Mouse (Mus musculus): ENCODE measurements around the gene Tceal6.
"Not testable (repeated sequence)": the region's sequence is repeated elsewhere in the genome, so short reads cannot be mapped to it uniquely, and the experiment has no call there.

The Tceal6 gene

GRCm38 (mm10) chrX:135210436-135211221 is at the start of gene Tceal6:
Gene Tceal6 (minus strand): TSS chrX:135210687.
- DNase-seq (ENCODE audit: low spot score in 2 of 2) = peak; percentile 30

DNA sequence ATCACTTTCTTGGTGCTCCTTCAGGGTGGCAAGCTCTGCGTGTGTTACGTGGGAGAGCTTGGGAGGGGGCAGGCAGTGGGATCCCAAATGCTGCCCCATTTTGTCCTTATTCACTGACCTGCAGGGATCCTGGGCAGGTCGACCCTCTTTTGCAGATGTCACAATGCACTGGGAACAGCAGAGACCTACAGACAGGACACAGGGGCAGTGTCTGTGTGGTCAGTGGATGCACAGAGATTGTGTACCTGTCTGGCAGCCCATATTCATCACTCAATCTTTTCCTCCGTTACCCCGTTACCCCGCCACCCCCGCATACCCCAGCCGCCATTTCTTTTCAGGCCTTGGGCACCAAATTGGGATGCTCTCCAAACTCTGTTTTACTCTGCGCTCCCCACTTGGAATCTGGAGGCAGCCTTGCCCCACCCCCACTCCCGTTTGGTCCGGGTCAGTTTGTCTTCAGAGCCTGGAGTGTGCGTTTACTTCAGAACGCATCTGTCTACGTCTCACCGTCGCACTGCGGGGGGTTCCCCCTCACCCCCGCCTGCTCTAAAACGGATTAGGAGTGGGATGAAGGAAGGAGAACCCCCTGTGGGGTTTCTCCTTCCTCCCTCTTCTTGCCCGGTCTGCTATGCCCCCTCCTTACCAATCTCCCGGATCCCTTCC is 583 bp downstream of the Tceal6 start:
- DNase-seq (ENCODE audit: low spot score in 2 of 2) = peak; percentile 4 to 20

DNA sequence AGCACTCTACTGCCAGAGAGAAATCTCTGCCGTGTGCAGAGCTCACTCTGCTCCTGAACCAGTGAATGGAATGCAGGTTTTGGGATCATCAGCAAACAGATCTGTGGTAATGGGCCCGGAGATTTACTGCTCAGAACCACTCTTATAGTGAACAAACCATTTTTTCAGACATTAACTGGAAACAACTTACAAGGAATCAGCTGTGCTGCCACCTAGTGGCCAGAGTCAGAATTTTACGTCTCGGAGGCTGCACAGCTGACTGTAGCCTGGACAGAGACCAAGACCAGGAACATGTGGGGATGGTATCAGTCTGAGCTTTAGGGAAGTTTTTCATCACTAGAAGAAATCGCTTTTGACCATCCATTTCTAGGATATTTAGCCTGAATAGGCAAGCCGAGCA is 20.6 kb downstream of the Tceal6 start:
- not testable (repeated sequence) for DNase-seq (ENCODE audit: low spot score in 2 of 2)

DNA sequence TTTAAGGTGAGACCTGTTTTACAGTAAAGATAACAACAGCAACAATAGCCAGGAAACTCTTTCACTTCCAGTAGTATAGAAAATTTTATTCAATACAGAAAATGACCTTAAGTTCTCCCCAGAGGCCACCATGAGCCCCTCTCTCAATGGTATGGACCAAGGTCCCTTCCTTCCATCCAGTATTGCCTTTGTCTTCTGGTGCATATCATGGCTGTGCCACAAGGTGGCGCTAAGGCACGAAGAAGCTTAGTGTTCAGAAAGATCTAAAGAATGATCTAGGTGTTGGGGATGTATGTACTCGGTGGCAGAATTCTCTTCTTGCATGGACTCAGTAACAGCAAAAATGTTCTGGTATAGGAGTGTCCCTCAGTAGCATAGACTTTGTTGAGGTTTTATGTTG is 21.8 kb downstream of the Tceal6 start:
- not testable (repeated sequence) for DNase-seq (ENCODE audit: low spot score in 2 of 2)

GRCm38 (mm10) chrX:135177532-135177931 is 33.0 kb downstream of the Tceal6 start, which contains the start of gene Gm15023:
Gene Gm15023 (minus strand): TSS chrX:135177632.
- DNase-seq (ENCODE audit: low spot score in 2 of 2) = not testable (repeated sequence)
